Mouse (Mus musculus) lung, postnatal 36 days (tissue): ENCODE data around the gene Kdm8.

ENCODE experiments used
- DNase-seq: peaks from one replicate; pipeline ENCODE4 v3.0.0; 2022; ENCODE audit warnings: mixed read lengths

The Kdm8 gene

DNA sequence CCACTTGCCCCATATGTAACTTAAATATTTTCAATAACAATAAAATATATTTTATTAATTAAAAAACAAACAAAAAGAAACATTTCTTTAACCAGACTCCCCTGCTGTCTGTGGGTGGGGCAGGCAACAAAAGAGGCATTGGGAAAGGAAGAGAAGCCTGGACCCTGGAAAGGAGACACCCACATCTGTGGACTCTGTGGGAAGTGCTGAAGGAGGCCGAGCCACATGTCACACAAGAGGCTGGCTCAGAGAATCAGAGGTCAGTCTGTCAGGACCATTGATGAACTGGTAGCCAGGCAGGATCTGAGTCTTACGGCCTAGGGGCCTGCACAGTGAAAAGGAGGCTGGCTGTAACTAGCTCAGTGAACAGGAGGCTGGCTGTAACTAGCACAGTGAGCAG, 17.7 kb downstream of the Kdm8 start:
- no peak for DNase-seq

GRCm38 (mm10) chr7:125469937-125470336, 25.5 kb downstream of the Kdm8 start:
- DNase-seq: peak; percentile 88

- DNase-seq: no peak
These were observed 26.4 kb downstream of the Kdm8 start for GRCm38 (mm10) chr7:125470901-125471300.

DNA sequence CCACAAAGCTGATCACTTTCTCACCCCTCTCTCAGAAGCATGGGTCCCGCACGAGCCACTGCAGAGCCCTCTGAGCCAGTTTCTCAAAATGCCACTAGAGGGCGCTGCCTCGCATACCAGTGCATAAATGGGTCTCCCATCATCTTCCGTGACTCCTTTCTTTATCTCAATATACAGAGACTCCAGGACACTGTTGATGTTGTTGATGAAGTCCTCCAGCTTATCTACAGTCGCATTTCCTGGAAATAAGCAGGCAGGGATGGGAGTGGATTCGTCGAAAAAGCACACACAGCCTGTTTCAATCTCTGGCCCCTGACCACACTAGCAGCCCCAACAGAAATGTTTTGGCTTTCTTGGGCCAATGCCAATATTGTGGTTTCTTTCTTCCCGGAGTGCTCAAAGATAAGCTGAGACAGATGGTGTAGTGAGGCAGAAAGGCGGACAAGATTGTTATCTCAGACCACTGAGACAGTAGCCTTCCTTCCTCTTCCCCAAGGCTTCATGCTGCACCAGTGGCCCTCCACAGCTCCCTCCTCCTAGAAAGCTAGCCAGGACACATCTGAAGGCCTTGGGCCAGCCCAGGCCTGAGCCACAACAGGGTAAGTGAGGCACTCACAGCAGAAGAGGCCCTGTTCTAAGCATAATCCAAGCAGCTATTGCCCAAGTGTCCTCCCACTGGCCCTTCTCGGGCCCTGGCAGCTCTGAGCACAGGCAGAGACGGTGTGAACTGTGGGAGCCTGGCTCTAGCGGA, 27.7 kb downstream of the Kdm8 start:
- DNase-seq: peak; percentile 93

GRCm38 (mm10) chr7:125474535-125474934, 30.1 kb downstream of the Kdm8 start:
- DNase-seq: no peak

- peak; percentile 43 for DNase-seq
These were observed 31.2 kb downstream of the Kdm8 start for GRCm38 (mm10) chr7:125475601-125476251.

DNA sequence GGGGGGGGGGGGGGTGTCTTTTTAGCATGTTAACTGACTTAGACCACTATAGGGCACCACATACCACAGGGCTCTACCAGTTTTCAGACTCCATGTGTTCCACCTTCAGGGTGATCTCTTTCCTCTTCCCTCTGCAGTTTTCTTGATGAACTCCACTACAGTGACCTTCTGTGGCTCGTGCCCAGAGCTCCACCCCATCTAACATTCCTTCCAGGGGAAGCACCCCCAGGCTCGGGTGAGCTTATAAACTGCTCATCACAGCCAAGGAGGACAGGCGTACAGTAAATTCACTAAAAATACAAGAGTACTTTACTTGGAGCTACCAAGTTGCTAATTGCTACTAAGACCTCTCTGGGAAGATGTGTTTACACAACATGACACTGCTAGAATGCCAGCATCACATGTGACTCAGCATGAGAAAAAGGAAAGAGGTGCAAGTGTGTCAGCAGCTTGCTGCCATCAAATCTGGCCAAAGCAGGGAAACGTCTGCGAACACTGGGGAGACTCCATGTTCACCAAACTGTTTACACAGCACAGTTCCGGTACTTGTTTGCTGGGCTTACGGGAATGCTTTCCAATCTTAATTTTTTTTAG, 34.0 kb downstream of the Kdm8 start:
- DNase-seq: peak; percentile 61

GRCm38 (mm10) chr7:125480518-125480917, 36.0 kb downstream of the Kdm8 start:
- no peak for DNase-seq

- DNase-seq: no peak
These were observed 37.9 kb downstream of the Kdm8 start for GRCm38 (mm10) chr7:125482339-125482738.

DNA sequence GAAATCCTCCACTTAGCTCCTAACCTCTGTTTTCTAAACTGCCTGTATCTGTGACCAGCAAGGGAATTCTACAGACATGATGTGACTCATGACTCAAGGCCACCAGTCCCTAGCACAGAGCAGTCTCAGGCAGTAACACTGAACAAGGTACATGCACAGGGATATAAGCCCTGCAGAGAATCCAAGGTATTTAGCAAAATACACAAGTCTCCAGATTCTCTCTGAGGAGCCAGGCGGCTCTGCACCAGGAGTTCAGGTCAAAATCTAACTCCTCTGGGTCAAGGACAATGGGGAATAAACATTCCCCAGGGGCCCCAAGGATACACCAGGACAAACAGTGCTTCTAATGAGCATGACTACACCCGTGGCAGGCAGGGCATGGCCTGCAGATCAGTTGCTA, 38.4 kb downstream of the Kdm8 start:
- DNase-seq: no peak

- no peak for DNase-seq
These were observed 40.3 kb downstream of the Kdm8 start for GRCm38 (mm10) chr7:125484791-125485190.

DNA sequence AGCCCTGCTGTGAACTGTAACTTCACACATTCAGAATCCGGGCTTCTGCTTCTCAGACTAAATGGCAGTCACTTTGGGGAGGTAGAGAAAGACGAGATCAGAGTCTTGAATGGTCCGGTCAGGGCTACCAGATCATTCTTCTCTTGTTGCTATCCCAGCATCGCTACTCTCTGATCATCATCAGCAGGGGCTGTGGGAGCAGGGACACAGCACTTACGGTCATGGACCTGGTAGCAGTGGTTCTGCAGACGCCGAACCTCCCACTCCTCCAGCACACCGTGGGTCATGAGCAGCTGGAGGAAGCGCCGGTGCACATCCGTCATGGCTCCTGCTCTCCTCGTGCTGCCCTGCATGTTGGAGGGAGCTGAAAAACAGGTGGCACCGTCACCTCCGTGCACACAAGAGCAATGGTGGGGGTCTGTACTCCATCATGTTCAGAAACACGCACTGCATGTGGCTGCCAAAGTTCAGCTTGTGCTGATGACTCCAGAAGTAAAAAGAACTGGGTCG, 41.7 kb downstream of the Kdm8 start:
- DNase-seq: no peak

- DNase-seq: no peak
These were observed 42.6 kb downstream of the Kdm8 start for GRCm38 (mm10) chr7:125487126-125487525.

- no peak for DNase-seq
These were observed 44.2 kb downstream of the Kdm8 start for GRCm38 (mm10) chr7:125488706-125489105.

DNA sequence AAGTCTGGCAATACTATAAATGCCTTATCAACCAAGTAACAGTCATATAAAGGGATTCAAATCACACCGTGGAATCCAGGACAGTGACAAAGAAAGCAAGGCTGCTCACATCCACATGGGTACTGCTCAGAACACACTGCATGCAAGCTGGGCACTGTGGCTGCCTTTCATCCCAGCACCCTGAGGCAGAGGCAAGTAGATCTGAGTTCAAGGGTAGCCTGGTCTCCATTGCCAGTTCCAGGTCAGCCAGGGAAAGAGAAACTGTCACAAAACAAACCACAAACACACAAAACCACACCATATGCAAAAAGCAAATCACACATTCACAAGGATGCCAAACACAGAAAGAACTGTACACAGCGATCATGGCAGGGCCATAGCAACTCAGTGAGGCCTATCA, 45.2 kb downstream of the Kdm8 start:
- no peak for DNase-seq

GRCm38 (mm10) chr7:125490947-125491735, 46.7 kb downstream of the Kdm8 start, which contains the start of gene Nsmce1:
Gene Nsmce1, minus strand, starts transcription at chr7:125491596.
- peak; percentile 98 for DNase-seq

- no peak for DNase-seq
These were observed 47.3 kb downstream of the Kdm8 start for GRCm38 (mm10) chr7:125491760-125492159.

DNA sequence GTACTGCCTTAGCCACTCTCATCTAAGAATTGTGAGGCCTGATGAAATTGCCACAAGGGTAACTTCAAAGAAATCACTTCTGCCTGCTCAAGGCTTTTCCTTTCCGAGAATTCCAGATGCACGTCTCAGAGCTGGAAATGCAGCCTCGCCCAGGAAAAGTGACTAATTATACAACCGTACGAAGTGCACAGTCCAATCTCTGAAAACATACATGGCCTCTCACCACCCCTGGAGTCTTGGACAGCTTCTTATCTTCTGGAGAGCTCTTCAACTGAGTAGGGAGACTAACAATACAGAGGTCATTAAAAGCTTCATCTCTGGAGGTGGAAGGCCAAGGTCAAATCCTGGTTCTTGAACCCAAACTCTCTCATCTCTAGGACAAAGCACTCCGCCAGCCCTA, 48.1 kb downstream of the Kdm8 start:
- no peak for DNase-seq

DNA sequence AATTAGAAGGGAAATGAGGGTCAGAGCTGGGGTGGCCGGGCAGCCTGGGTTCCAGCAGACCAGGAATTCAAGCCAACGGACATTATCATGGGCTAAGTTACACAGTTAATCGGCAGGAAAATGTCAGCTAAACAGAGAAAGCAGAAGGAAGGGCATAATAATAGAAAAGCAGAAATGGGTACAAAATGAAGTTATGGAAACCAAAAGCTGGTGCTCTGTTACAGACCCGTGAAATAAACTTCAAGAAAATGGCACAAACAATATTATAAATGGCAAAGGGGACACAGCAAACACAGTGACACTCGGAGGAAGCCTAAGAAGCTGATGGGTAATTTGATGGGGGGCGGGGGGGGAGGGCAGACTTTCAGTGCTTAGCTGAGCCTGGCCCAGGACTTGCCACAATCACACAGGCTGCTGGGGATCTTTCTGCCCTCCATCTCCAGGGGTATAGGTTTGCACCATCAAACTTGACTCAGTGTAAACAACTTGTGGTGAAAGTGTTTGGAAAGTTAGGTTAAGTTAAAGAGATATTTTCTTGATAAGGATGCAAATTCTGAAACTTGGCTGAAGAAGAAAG, 51.5 kb downstream of the Kdm8 start:
- no peak for DNase-seq

DNA sequence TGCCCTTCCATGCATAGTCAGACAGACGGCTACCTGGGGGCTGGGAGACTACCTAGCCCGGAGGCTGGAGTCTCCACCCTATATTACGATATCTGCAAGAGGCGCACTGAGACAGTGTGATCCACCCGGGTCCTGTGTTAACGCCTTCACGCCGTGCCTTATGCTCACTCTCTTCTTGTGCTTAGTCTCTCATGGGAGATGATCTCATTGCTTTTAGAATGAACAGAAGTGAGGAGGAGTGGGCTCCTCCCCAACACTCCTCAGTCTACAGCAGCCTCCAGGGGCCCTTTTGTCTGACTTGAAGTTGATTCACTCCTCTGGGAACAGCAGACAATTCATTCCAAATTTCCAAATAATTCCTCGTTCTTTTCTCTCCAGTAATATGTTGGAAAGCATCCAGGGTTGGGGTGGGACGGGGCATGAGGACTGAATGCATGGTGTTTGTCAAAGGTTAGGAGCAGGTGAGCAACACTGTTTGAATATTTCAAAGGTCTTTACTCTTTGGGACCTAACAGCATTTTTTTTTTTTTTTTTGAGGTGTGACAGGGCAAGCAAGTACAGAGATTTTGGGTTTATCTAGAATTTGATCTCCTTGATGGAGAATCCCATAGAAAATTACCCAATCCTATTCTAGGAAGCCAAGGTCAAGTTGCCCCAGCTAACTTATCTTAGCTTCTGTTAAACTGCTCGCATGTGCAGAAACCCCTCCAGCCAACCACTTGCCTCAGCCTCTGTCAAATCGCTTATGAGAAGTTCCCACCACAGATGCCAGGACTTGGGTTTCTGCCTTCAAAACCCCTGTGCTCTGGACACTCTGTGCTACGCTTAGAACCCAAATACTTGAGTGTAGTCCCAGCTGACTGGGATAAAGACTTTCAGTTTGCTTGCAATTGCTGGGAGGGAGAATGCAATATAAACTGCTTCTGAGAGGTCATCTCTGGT, 55.7 kb downstream of the Kdm8 start:
- no peak for DNase-seq

DNA sequence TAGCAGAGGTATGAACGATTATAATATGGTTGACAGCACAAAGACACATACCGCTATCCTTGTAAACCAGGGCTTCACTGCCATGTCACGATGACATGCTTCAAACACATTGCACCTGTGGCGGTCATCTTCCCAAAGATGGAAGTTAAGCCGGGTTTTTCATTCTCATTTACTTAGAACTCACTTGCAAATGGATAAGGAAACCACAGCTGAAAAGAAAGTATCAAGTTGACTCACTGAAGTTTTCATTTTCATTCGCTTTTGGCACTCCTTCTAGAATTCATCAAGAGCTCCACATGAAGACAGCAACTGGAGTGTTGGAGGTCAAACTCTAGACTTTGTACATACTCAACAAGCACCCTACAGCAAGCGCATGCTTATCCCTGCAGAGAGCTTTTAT, 56.4 kb downstream of the Kdm8 start:
- DNase-seq: no peak
